Mouse (Mus musculus) midbrain, embryonic 14.5 days (tissue): ENCODE measurements around the gene Olfr1412. TPM values are rescaled to one million over a fixed set of nuclear protein-coding genes. Genes with fewer than 3 reads are reported as not detected.

ENCODE experiments used
- ATAC-seq: fragments of 200-750 bp; cut with Nextera tagmentation; 2 replicates; pipeline ENCODE4 v1.8.0; 2017; ENCODE audit warnings: moderate number of reproducible peaks, moderate library complexity; ENCODE audit not compliant: low FRiP score, low TSS enrichment
- DNase-seq: peaks from one replicate; pipeline ENCODE4 v3.0.0-alpha.2; 2015
- H3K27ac ChIP-seq: fragments of 300-500 bp; sonication (generic); replicated peaks from 2 replicates; pipeline ENCODE4 v1.5.1; 2014; ENCODE audit warnings: mild to moderate bottlenecking, low read depth, low read length, moderate library complexity
- H3K27me3 ChIP-seq: fragments of 300-500 bp; sonication (generic); 2 replicates; pipeline ENCODE4 v1.6.1; 2014; ENCODE audit warnings: low read length, control low read depth, mixed read lengths; ENCODE audit not compliant: control insufficient read depth, insufficient read depth
- H3K36me3 ChIP-seq: fragments of 300-500 bp; sonication (generic); 2 replicates; pipeline ENCODE4 v1.6.1; 2014; ENCODE audit warnings: low read length, control low read depth; ENCODE audit not compliant: control insufficient read depth, insufficient read depth
- H3K4me1 ChIP-seq: fragments of 300-500 bp; sonication (generic); 2 replicates; pipeline ENCODE4 v1.6.1; 2014; ENCODE audit warnings: mild to moderate bottlenecking, antibody characterized with exemption, low read length, control low read depth; ENCODE audit not compliant: control insufficient read depth, insufficient read depth
- H3K4me2 ChIP-seq: fragments of 300-500 bp; sonication (generic); 2 replicates; pipeline ENCODE4 v1.6.1; 2014; ENCODE audit warnings: mild to moderate bottlenecking, low read length, moderate library complexity
- H3K4me3 ChIP-seq: fragments of 300-500 bp; sonication (generic); replicated peaks from 2 replicates; pipeline ENCODE4 v1.5.1; 2014; ENCODE audit warnings: low read depth, low read length
- H3K9ac ChIP-seq: fragments of 300-500 bp; sonication (generic); replicated peaks from 2 replicates; pipeline ENCODE4 v1.6.1; 2014; ENCODE audit warnings: mild to moderate bottlenecking, low read length, moderate library complexity
- H3K9me3 ChIP-seq: fragments of 300-500 bp; sonication (generic); 2 replicates; pipeline ENCODE4 v1.6.1; 2016; ENCODE audit warnings: low read length, control low read depth, mixed read lengths; ENCODE audit not compliant: control insufficient read depth
- WGBS: fragments of 180-500 bp; shearing (Covaris S2); extraction: QIAGEN DNeasy Blood & Tissue Kit; methylation state at CpG from one replicate; pipeline ENCODE4 v1.1.7; 2014; 5-methylcytosine and 5-hydroxymethylcytosine counted together
- polyA plus RNA-seq: library from polyadenylated mRNA; unstranded; fragments of >200 nt; fragmentation: Nextera tagmentation; extraction: Ambion mirVana; gene quantifications from 2 replicates; pipeline ENCODE4 v1.2.1, GENCODE M21; 2014

The Olfr1412 gene
- polyA plus RNA-seq, 1 experiment from 2014 or later = not detected

DNA sequence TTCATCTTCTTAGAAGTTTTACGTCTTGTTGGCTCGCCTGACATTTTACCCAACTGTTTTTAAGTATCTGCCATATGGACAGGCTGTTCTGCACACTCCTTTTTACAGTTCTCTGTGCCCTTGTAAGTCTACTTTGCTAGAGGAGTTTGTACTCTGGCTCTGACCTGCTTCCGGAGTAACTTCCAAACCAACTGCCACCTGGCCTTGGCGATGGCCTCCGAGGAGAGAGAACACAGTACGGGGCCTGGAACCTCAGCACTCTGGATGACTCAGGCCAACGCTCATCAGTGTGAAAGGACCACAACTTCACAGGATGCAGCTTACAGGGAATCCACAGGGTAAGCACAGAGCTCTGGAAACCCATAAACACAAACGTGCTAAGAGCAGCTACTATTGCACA lies 48.1 kb downstream of the Olfr1412 start:
- H3K36me3 ChIP-seq = peaks cover 30% of the 10 kb centered on the region
- no peaks in the 10 kb centered on the region for H3K9me3 ChIP-seq
- WGBS = 88% methylated on average over 8 of the region's 8 CpGs
- H3K4me3 ChIP-seq = no peak overlapping the region
- no peak overlapping the region for H3K27ac ChIP-seq
- no peak for ATAC-seq
- no peaks in the 10 kb centered on the region for H3K27me3 ChIP-seq
- H3K4me1 ChIP-seq = no peaks in the 10 kb centered on the region
- H3K4me2 ChIP-seq = no peak overlapping the region
- no peak overlapping the region for H3K9ac ChIP-seq
- DNase-seq = no peak

DNA sequence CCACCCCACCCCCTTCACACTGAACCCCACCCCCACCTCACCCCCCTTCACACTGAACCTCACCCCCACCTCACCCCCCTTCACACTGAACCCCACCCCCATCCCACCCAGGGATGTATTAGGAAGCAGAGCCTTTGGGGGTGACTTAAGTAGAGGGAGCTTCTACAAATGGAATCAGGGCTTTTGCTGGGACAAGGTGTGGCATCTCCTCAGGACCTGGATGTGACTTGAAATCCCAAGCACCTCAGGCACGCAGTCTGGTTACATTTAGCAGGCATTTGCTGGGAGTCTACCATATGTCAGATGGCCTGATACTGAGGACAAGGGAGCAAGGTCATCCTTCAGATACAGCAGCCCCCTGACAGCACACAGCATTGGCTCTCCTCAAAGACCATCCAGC lies 49.0 kb downstream of the Olfr1412 start:
- DNase-seq (no peak), ATAC-seq (no peak)
- no peak overlapping the region for H3K4me2 ChIP-seq
- H3K4me3 ChIP-seq = no peak overlapping the region
- no peaks in the 10 kb centered on the region for H3K27me3 ChIP-seq
- no peaks in the 10 kb centered on the region for H3K4me1 ChIP-seq
- H3K9me3 ChIP-seq = no peaks in the 10 kb centered on the region
- 64% methylated on average over 1 of the region's 1 CpGs for WGBS
- no peak overlapping the region for H3K9ac ChIP-seq
- H3K36me3 ChIP-seq = peaks cover 36% of the 10 kb centered on the region
- no peak overlapping the region for H3K27ac ChIP-seq

DNA sequence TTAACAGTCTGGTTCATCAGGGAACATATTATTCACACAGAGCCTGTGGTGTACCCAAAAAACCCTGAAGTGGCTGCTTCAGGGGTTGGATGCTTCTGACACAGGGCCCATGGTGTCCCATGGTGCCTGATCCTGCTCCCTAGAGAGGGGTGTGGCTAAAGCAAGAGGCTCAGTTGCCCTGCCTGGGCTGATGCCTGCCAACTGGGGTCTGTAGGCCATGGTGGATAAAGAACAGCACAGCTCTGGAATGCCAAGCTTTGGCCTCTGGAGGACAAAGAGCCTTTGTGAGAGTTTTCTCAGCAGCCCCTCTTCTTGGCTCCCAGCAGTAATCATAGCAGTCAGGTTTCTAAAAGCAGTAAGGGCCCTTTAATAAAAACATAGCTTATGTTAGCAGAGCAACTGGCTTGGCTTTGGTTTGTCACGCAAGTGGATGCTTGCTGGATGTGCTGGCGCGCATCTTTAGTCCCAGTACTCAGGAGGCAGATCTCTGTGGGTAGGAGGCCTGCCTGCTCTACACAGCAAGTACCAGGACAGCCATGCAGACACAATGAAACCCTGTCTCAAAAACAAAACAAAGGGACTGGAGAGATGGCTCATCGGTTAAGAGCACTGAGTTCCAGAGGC lies 49.5 kb downstream of the Olfr1412 start:
- Histone ChIP-seq H3K4me1 (no peaks in the 10 kb centered on the region), H3K27me3 (no peaks in the 10 kb centered on the region), H3K9me3 (no peaks in the 10 kb centered on the region), H3K27ac (no peak overlapping the region), H3K4me2 (no peak overlapping the region), H3K9ac (no peak overlapping the region), H3K36me3 (peaks cover 36% of the 10 kb centered on the region), H3K4me3 (no peak overlapping the region)
- ATAC-seq (peak; percentile 53; the same call in 1 of the 2 replicates), DNase-seq (peak; percentile 53)
- 69% methylated on average over 4 of the region's 4 CpGs for WGBS

DNA sequence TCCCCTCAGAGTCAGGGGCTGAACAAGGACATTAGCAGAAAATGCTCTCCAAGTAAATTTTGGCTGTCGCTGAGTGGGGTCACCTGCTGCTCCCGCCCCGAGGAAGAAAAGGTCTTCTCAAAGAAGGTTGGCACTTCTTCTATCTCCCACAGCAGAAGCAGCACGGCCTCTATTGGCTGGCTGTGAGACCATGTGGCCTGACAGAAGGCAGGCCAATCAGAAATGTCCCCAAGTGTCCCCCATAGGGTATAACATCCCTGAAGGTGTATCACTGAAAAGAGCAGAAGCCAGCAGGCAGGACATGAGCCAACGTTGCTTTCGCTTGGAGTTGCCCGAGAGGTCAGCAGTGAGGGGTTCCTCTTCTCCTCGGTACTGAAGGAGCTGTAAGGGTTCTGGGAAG lies 50.4 kb downstream of the Olfr1412 start:
- WGBS = 92% methylated on average over 8 of the region's 8 CpGs
- H3K9ac ChIP-seq = no peak overlapping the region
- no peaks in the 10 kb centered on the region for H3K9me3 ChIP-seq
- no peaks in the 10 kb centered on the region for H3K27me3 ChIP-seq
- H3K4me1 ChIP-seq = peaks cover 8% of the 10 kb centered on the region
- H3K4me2 ChIP-seq = no peak overlapping the region
- no peak overlapping the region for H3K4me3 ChIP-seq
- no peak overlapping the region for H3K27ac ChIP-seq
- ATAC-seq (no peak), DNase-seq (no peak)
- H3K36me3 ChIP-seq = peaks cover 36% of the 10 kb centered on the region

DNA sequence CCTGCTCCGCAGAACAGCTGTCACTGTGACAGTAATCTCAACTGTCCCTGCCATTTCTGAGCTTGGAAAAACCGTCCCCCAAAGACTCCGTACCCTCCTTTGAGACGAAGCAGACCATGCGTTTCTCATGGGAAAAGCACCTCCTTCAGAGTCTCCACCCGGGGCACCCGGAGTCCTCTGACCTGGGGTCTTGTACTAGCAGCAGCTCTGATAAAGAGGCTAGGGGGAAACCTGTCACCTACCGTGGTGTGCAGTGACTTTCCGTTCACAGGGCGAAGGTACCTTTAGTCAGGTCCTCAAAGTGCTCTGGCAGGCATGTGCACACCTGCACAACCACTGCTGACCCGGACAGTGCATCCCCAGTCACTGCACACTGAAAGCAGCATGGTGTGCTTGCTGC lies 51.1 kb downstream of the Olfr1412 start:
- WGBS = 95% methylated on average over 11 of the region's 11 CpGs
- Histone ChIP-seq H3K27ac (no peak overlapping the region), H3K27me3 (no peaks in the 10 kb centered on the region), H3K9ac (no peak overlapping the region), H3K4me3 (no peak overlapping the region), H3K4me1 (peaks cover 9% of the 10 kb centered on the region), H3K36me3 (peaks cover 36% of the 10 kb centered on the region), H3K9me3 (no peaks in the 10 kb centered on the region), H3K4me2 (no peak overlapping the region)
- ATAC-seq (no peak), DNase-seq (no peak)

DNA sequence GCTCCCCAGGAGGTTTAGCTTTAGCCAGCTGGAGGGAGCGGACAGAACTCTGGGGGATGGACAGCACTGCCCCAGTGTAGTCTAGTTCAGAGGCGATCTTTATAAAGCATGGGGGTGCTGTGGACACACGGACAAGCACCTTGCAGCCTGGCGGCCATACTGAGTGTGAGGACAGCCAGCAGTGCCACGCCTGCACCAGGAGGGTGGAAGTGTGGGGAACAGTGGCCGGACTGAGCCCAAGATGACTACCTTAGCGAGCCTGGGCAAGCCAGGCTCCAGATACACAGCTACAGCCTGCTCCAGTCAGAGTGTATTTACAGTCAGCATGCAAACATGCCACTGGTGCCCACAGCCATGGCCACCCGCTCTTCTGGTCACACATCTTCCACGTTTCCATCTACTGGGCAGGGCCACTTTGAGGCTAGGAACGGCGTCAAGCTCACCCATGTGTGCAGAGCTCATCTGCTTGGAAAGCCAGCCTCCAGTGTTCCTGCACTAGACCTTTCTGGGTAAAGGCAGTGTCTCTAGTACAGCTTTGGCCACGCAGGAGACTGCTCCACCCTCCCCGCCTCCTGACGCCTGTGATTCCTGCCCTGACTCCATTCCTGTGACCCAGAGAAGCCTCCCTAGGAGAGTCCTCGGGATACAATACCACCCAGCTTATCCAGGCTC lies 52.1 kb downstream of the Olfr1412 start:
- no peak overlapping the region for H3K4me2 ChIP-seq
- ATAC-seq (no peak), DNase-seq (no peak)

DNA sequence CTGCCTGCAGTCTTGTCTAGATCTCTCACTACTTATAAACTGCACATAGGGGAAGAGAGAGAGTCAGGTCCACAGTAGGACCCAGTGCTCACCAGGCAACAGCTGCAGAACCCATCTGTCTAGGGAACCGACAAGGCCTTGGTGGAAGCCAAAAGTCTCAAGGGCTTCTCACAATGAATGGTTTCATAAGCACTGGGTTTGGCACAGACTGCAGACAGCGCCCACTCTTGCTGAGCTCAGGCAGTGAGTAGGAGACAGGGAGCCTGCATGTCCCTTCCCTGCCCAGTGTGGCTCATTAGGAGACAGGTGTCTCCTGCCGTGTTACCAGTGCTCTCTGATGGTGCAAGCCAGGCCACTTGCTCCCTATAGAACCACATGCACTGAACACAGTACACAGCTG lies 52.6 kb downstream of the Olfr1412 start:
- no peaks in the 10 kb centered on the region for H3K9me3 ChIP-seq
- no peak overlapping the region for H3K4me3 ChIP-seq
- ATAC-seq (no peak), DNase-seq (no peak)
- peaks cover 15% of the 10 kb centered on the region for H3K4me1 ChIP-seq
- H3K27me3 ChIP-seq = no peaks in the 10 kb centered on the region
- peaks cover 36% of the 10 kb centered on the region for H3K36me3 ChIP-seq
- no peak overlapping the region for H3K27ac ChIP-seq
- WGBS = 89% methylated on average over 3 of the region's 3 CpGs
- no peak overlapping the region for H3K4me2 ChIP-seq
- no peak overlapping the region for H3K9ac ChIP-seq

More for the DNA sequence above, 52.1 kb downstream of the Olfr1412 start:
- WGBS = 94% methylated on average over 15 of the region's 15 CpGs
- Histone ChIP-seq H3K27ac (no peak overlapping the region), H3K27me3 (no peaks in the 10 kb centered on the region), H3K9ac (no peak overlapping the region), H3K9me3 (no peaks in the 10 kb centered on the region), H3K36me3 (peaks cover 36% of the 10 kb centered on the region), H3K4me3 (no peak overlapping the region), H3K4me1 (peaks cover 15% of the 10 kb centered on the region)

DNA sequence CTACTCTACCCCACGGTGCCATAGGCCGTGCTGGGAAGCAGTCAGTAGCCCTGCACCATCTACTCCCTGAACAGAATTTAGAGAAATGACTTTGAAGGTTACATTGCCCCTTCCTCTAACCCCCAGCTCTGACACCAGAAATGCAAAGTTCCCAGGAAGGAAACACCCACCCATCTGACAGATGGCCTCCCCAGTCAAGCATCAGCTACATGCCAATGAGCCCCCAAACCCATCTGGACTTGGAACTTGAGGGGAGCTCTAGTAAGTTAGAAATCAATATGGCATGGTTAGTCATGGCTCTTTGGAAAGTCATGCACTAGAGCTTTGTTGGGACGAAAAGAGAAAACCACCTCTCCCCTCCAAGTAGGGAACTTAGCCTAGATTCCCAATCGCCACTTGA lies 53.2 kb downstream of the Olfr1412 start:
- DNase-seq (no peak), ATAC-seq (no peak)
- no peaks in the 10 kb centered on the region for H3K27me3 ChIP-seq
- no peak overlapping the region for H3K4me2 ChIP-seq
- peaks cover 36% of the 10 kb centered on the region for H3K36me3 ChIP-seq
- H3K9ac ChIP-seq = no peak overlapping the region
- no peaks in the 10 kb centered on the region for H3K9me3 ChIP-seq
- H3K4me3 ChIP-seq = no peak overlapping the region
- peaks cover 15% of the 10 kb centered on the region for H3K4me1 ChIP-seq
- 95% methylated on average over 4 of the region's 4 CpGs for WGBS
- no peak overlapping the region for H3K27ac ChIP-seq

DNA sequence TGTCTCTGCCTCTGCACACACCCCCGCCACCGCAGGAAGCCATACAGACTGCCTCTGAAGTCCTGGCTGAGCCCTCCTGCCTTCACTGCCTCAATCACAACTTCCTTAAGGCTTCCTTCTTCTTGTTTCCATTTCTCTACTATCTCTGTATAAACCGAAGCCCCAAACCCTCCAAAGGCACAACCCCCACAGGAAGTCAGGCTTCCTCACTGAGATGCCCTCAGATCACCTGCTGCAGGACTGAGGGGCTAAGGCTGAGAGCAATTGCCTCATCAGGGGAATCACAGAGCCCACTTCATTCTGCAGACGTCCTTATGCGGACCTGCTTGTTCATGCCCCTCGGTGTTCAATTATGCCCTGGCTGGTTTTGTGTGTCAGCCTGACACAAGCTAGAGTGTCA lies 54.8 kb downstream of the Olfr1412 start:
- 96% methylated on average over 6 of the region's 6 CpGs for WGBS
- peaks cover 15% of the 10 kb centered on the region for H3K4me1 ChIP-seq
- peaks cover 31% of the 10 kb centered on the region for H3K36me3 ChIP-seq
- no peaks in the 10 kb centered on the region for H3K9me3 ChIP-seq
- no peak for DNase-seq
- no peak overlapping the region for H3K9ac ChIP-seq
- no peak for ATAC-seq
- H3K4me2 ChIP-seq = peak overlapping the region; percentile 94
- H3K4me3 ChIP-seq = peak overlapping the region; percentile 88; the same call in 1 of the 2 replicates
- H3K27ac ChIP-seq = no peak overlapping the region
- H3K27me3 ChIP-seq = no peaks in the 10 kb centered on the region
